Mouse (Mus musculus) heart, postnatal 25 days (tissue): ENCODE measurements around the gene Tas2r119. TPM values are rescaled to one million over a fixed set of nuclear protein-coding genes. Genes with fewer than 3 reads are reported as not detected.

Source experiments
- DNase-seq: peaks from one replicate; pipeline ENCODE4 v3.0.0; 2022; ENCODE audit warnings: low spot score
- intact Hi-C: fragments of 180-260 bp; cut with DNase I; formaldehyde crosslinking; loops from one replicate; pipeline ENCODE4 v1.15.1; 2025
- total RNA-seq, 2 experiments: library from RNA; stranded (reverse); gene quantifications; 2 replicates each; pipeline ENCODE4 v1.2.3; 2021

Tas2r119 gene
- not detected for total RNA-seq

GRCm38 (mm10) chr15:32176989-32177388, at the start of gene Tas2r119:
TSS of gene Tas2r119 (plus strand) at chr15:32177289.
- intact Hi-C loops: no loop called here
- no peak for DNase-seq

DNA sequence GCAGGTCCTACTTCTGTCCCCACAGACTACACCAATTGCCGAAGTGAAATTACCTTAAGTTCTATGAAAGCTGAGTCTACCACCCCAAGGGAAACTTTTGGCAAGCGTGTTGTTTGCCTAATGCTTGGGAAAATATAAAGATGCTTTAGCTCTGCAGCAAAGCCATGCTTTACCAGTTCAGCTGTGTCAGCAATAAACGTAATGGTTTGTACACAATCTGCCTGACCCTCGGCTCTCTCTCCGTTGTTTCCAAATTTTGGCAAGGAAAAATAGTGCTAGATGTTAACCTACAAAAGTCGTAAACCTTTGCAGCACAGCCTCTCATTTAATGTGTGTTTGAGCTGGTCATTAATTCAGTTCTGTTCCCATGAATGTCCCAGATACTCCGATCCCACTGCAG, 44.8 kb upstream of the Tas2r119 start:
- no peak for DNase-seq
- intact Hi-C loops: no loop called here

- intact Hi-C loops: no loop called here
- DNase-seq: no peak
Observed at GRCm38 (mm10) chr15:32141657-32142056, 35.4 kb upstream of the Tas2r119 start.

GRCm38 (mm10) chr15:32144269-32144668, 32.8 kb upstream of the Tas2r119 start:
- intact Hi-C loops: no loop called here
- DNase-seq: no peak

DNA sequence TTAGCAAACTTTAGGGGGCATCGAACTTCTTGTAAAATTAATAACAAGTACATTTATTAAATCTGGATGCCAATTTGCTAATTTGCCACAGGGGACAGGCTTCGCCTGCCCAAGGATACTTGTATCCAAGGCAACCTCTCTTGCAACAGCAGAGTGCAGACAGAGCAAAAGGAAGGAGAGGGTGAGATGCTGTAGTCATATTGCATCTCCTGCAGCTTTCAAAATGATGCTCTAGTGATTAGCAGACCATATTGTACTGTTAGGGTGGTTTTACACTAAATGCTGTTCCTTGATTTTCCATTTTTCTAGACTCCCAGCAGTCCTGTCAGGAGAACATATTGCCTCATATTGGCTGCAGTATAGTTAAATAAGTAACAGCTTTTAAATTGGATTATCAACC, 23.7 kb upstream of the Tas2r119 start:
- intact Hi-C loops: no loop called here
- DNase-seq: no peak

DNA sequence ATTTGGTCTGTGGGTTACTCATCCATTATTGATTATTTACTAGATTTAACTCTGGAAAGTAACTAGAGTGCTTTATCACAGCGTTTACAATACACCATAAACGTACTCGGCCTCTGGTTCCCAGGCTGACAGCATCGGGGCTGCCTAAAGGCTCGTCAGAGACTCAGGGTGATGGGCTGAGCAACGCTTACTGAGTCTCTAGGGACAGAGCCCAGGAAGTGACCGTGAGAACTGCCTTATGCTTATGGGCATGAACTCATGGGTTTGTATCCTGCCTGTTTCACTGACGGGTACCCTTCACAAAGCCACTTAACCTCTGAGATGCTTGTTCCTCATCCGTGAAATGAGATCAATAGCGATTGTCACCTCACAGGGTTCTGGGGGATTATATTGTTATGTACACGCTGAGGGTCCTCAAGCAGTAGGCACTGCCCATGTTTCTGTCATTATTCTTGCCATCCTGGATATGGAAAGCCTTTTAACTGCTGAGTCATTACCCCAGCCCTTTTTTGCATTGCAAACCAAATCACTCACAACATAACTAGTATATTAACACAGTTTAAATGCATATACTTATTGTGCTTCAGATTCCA, 23.1 kb upstream of the Tas2r119 start:
- intact Hi-C loops: no loop called here
- no peak for DNase-seq

DNA sequence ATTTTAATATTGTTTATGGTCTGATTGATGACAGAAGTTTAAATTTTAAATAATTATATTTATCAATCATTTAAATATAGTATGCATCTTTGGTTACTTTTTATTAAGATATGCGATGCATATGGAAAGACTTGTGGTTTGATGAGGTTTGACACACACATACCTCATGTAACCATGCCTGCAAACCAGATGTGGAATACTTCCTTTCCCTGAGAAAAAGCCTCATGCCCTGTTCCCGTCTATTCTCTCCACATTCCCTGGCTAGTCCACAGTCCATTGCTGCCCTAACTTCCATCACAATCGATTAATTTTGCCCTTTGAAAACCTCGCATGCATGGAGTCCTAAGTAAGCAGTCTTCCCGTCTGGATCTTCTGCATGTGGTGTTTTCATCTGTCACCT, 21.0 kb upstream of the Tas2r119 start:
- intact Hi-C loops: no loop called here

GRCm38 (mm10) chr15:32160281-32160680, 16.8 kb upstream of the Tas2r119 start:
- intact Hi-C loops: no loop called here
- DNase-seq: no peak

More for the DNA sequence above, 21.0 kb upstream of the Tas2r119 start:
- DNase-seq: no peak

- intact Hi-C loops: no loop called here
- DNase-seq: no peak
Observed at GRCm38 (mm10) chr15:32171764-32172163, 5.3 kb upstream of the Tas2r119 start.

DNA sequence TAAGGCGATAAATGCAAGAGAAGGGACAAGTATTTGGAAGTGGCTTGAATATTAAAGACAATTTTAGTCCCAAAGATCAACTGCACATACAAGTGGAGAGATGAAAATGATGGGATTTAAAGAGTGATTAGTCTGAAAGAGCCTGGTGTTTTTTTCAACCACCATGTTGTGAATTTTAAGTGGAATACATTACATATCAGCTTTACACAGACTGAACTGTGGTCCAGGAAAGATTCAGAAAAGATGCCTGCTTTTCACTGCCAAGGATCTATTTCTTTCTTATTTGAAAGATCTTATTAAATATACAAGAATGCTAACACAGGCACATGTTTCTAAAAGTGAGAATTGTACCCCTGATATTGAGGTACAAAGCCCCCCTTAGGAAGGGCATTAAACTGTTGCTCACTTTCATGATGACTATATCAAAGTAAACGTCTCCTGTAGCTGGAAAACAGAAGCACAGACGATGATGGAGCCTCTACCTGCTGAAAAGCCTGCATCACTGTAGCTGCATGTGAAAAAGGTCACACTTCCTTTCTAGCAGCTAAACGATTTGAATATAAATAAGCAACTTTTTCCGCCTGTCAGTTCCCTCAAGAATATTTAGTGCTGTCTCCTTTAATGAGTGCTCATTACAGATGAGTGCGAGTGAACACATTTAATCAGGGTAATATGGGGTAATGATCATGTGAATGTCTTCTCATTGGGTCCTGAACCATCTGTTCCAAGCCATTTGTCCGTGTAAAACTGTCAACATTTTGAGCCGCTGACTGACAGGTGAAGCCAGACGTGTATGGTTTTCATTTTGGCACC, 4.7 kb upstream of the Tas2r119 start:
- intact Hi-C loops: no loop called here

DNA sequence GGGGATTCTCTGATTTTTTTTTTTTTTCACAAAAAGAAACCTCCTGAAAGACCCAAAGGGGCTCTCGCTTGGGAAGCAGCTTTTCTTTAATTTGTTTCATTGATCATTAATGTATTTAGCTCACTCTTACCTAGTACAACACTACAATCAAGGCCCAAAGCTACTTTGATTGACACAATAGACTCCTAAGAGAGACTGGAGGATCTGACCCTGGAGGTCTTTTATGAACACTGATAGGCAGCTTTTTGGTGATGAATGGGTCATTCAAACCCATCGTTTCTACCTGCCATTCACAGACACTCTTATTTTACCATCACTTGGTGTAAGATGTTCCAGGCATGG, 4.1 kb upstream of the Tas2r119 start:
- DNase-seq: no peak
- intact Hi-C loops: no loop called here

More for the DNA sequence above, 4.7 kb upstream of the Tas2r119 start:
- no peak for DNase-seq

- intact Hi-C loops: no loop called here
- no peak for DNase-seq
Observed at GRCm38 (mm10) chr15:32180010-32180725, 3.1 kb downstream of the Tas2r119 start.

DNA sequence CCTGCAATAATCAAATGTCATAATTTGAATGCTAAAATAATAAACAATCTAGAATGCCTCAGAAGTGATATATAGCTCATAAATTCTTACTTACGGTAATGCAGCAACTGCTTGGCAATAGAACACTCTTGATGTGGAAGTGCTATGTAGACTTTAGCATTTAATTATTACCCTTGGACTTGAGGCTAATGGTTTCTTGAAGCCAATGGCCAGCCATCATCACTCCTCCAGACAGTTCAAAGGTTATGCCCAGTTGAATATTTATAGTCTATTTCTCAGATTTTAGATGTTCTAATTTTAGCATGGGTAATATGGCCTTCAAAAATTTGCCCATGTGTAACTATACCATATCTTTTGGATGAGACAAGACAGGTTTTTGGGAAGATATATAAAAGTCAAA, 4.9 kb downstream of the Tas2r119 start:
- DNase-seq: no peak
- intact Hi-C loops: no loop called here

DNA sequence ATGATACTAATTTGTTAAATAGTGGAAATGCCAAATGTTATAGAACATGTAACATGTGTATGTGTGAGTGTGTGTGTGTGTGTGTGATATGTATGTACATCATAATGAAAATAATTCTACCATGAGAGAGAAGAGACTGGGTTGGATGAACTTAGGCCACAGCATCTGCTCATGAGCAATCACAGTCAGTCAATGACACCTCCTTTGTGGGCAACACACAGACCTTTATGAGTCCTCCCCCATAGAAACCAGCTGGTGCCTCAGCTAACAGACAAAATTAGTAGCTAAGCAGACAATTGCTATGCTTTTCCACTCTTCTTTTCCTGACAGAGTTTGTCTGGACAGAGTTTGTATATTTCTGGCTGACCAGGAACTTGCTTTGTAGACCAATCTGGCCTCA, 7.9 kb downstream of the Tas2r119 start:
- no peak for DNase-seq
- intact Hi-C loops: no loop called here

GRCm38 (mm10) chr15:32189879-32190278, 12.8 kb downstream of the Tas2r119 start:
- intact Hi-C loops: no loop called here

GRCm38 (mm10) chr15:32190436-32190835, 13.3 kb downstream of the Tas2r119 start:
- DNase-seq: no peak
- intact Hi-C loops: no loop called here

More at GRCm38 (mm10) chr15:32189879-32190278, 12.8 kb downstream of the Tas2r119 start:
- no peak for DNase-seq

DNA sequence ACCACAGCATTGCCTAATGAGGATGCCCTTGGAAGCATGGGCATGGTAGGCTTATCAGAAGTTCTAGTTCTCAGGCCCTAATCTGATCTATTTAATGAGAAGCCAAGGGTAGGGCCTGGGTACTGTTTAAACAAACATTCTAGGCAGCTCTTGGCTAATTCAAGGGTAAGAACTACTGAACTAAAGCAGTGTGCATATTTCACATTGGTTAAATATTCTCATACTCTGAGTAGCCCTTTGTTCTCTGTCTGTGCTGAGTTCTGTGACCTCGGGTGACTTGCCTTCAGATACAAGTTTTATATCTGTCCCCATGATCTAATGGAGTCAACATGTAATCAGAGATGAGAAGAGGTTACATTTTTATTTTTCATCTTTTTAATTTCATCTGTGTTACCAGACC, 15.9 kb downstream of the Tas2r119 start:
- intact Hi-C loops: no loop called here
- no peak for DNase-seq

GRCm38 (mm10) chr15:32198076-32198475, 21.0 kb downstream of the Tas2r119 start:
- intact Hi-C loops: no loop called here

GRCm38 (mm10) chr15:32198561-32198960, 21.5 kb downstream of the Tas2r119 start:
- DNase-seq: no peak
- intact Hi-C loops: no loop called here

More at GRCm38 (mm10) chr15:32198076-32198475, 21.0 kb downstream of the Tas2r119 start:
- no peak for DNase-seq

DNA sequence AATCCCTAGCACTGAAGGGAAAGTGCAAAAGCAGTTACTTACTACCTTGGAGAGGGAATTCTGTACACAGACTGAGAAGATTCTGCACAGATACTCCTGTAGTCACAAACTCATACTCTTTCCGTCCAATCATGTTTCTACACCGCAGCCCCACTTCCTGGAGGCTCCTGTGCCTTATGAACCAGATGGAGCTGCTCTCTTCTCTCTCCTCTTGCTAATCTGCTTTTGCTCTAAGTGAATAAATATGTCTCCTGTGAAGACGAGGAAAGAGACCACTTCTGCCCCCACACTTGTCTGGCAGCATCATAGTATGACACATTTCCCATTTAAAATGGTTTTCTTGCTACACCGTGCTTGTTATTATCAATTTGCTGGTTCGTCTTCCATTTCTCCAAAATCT, 26.2 kb downstream of the Tas2r119 start:
- intact Hi-C loops: no loop called here
- DNase-seq: no peak

- no peak for DNase-seq
- intact Hi-C loops: no loop called here
Observed at GRCm38 (mm10) chr15:32204908-32205307, 27.8 kb downstream of the Tas2r119 start.
